ENCODE assay signal across 8 mouse cellular contexts in genomic region chr2:69613237-69613636, GRCm38 (mm10). TPM values are rescaled to one million over a fixed set of nuclear protein-coding genes. Genes with fewer than 3 reads are reported as not detected.
DNase-seq lines count a peak whose midpoint lies in the region; ATAC-seq and TF ChIP-seq lines count a peak whose summit lies in the region.
"Had no signal": no experiment of that assay in that cellular context is flagged by ENCODE, and none has a peak within 500 bp of the region (broad histone marks: within the 10 kb centered on the region; RNA-seq: fewer than 3 reads in every experiment).

No protein-coding gene starts in this region.

- intact Hi-C loops in heart, postnatal 25 days (cut with DNase I): no loop called here

- H3K4me3 ChIP-seq in midbrain, postnatal 0 days (ENCODE audit: low read depth, low read length): no peak overlapping the region
- H3K4me3 ChIP-seq in midbrain, embryonic 11.5 days (ENCODE audit: low read depth, low read length): no peak overlapping the region
- no peak overlapping the region for H3K4me3 ChIP-seq in bone marrow macrophage, adult 2 months (ENCODE audit: insufficient read depth, low read length)
- no peak overlapping the region for H3K4me3 ChIP-seq in kidney, embryonic 15.5 days (replicated peaks)

- no peak overlapping the region for H3K27ac ChIP-seq in midbrain, postnatal 0 days (ENCODE audit: low read depth, low read length)
- no peak overlapping the region for H3K27ac ChIP-seq in midbrain, embryonic 11.5 days (ENCODE audit: low read depth, low read length)
- H3K27ac ChIP-seq in bone marrow macrophage, adult 2 months (ENCODE audit: insufficient read depth, low read depth, low read length): peak overlapping the region; percentile 62
- peak overlapping the region; percentile 54; the same call in 1 of the 2 replicates for H3K27ac ChIP-seq in kidney, embryonic 15.5 days

- no peak for TF ChIP-seq POLR2A in bone marrow macrophage, adult 2 months (IDR thresholded peaks at IDR 0.05; ENCODE audit: borderline replicate concordance, low read depth, low read length)

- 72% methylated on average over 4 of the region's 4 CpGs for WGBS in midbrain, postnatal 0 days
- 85% methylated on average over 4 of the region's 4 CpGs for WGBS in midbrain, embryonic 11.5 days
- WGBS in kidney, embryonic 15.5 days: 67% methylated on average over 4 of the region's 4 CpGs

- H3K9ac ChIP-seq in midbrain, postnatal 0 days (replicated peaks; ENCODE audit: low read length, poor library complexity, severe bottlenecking): no peak overlapping the region
- H3K9ac ChIP-seq in midbrain, embryonic 11.5 days (ENCODE audit: low read length): no peak overlapping the region
- H3K9ac ChIP-seq in kidney, embryonic 15.5 days: no peak overlapping the region

- DNase-seq in midbrain, postnatal 0 days (ENCODE audit: low spot score): peak; percentile 56
- no peak for DNase-seq in midbrain, embryonic 11.5 days (ENCODE audit: low spot score, missing footprints)
- DNase-seq in yolk sac, embryonic 10.5 days (ENCODE audit: low spot score): peak; percentile 57
- no peak for DNase-seq in right cerebral cortex, postnatal 14 days
- no peak for DNase-seq in heart, postnatal 25 days (ENCODE audit: low spot score)
- DNase-seq: cerebellum, adult 8-10 months had no signal

- H3K9me3 ChIP-seq in midbrain, postnatal 0 days (ENCODE audit: low read length): no peaks in the 10 kb centered on the region
- H3K9me3 ChIP-seq in midbrain, embryonic 11.5 days (ENCODE audit: control insufficient read depth, low read length): no peaks in the 10 kb centered on the region
- H3K9me3 ChIP-seq in kidney, embryonic 15.5 days (replicated peaks): no peaks in the 10 kb centered on the region

- H3K27me3 ChIP-seq in midbrain, postnatal 0 days (ENCODE audit: insufficient read depth, low read length): no peaks in the 10 kb centered on the region
- no peaks in the 10 kb centered on the region for H3K27me3 ChIP-seq in midbrain, embryonic 11.5 days (ENCODE audit: control insufficient read depth, insufficient read depth, low read length)
- H3K27me3 ChIP-seq in kidney, embryonic 15.5 days: no peaks in the 10 kb centered on the region

- no peak overlapping the region for H3K4me2 ChIP-seq in midbrain, postnatal 0 days (ENCODE audit: low read depth, low read length, poor library complexity, severe bottlenecking)
- H3K4me2 ChIP-seq in midbrain, embryonic 11.5 days: no peak overlapping the region
- no peak overlapping the region for H3K4me2 ChIP-seq in kidney, embryonic 15.5 days

- TF ChIP-seq CTCF in midbrain, postnatal 0 days (IDR thresholded peaks at IDR 0.05): no peak
- TF ChIP-seq CTCF in bone marrow macrophage, adult 2 months (IDR thresholded peaks at IDR 0.05; ENCODE audit: low read depth, low read length): no peak

- 0 out of 2 replicates have a peak, but pooled peaks cover 2% of the 10 kb centered on the region for H3K4me1 ChIP-seq in midbrain, postnatal 0 days (ENCODE audit: insufficient read depth, low read length)
- H3K4me1 ChIP-seq in midbrain, embryonic 11.5 days (ENCODE audit: control insufficient read depth, insufficient read depth, low read length): peaks cover 4% of the 10 kb centered on the region; the same call in 1 of the 2 replicates
- peaks cover 12% of the 10 kb centered on the region for H3K4me1 ChIP-seq in bone marrow macrophage, adult 2 months (ENCODE audit: control insufficient read depth, insufficient read depth, low read length)
- peaks cover 12% of the 10 kb centered on the region for H3K4me1 ChIP-seq in kidney, embryonic 15.5 days

- ATAC-seq in midbrain, postnatal 0 days (ENCODE audit: low FRiP score): no peak
- ATAC-seq in midbrain, embryonic 11.5 days (ENCODE audit: low FRiP score): no peak
- no peak for ATAC-seq in kidney, embryonic 15.5 days (replicated peaks; ENCODE audit: low FRiP score)

- no peaks in the 10 kb centered on the region for H3K36me3 ChIP-seq in midbrain, postnatal 0 days (ENCODE audit: insufficient read depth, low read length)
- no peaks in the 10 kb centered on the region for H3K36me3 ChIP-seq in midbrain, embryonic 11.5 days (ENCODE audit: control insufficient read depth, insufficient read depth, low read length)
- H3K36me3 ChIP-seq in kidney, embryonic 15.5 days: no peaks in the 10 kb centered on the region

RNA-seq across cellular contexts. Expression of gene Lrp2, which starts 27.4 kb away (rescaled TPM):
- 2.3 and 2.9 TPM in 2 replicates for total RNA-seq in midbrain, postnatal 0 days (2014; rRNA removed)
- polyA plus RNA-seq in midbrain, postnatal 0 days (2015; fragmentation: Nextera tagmentation; extraction: Ambion mirVana): 0.22 and 0.31 TPM in 2 replicates
- polyA plus RNA-seq in midbrain, embryonic 11.5 days (2014; fragmentation: Nextera tagmentation; extraction: Ambion mirVana): 5.0 and 5.6 TPM in 2 replicates
- polyA plus RNA-seq in bone marrow macrophage, adult 2 months (2012; ENCODE audit: insufficient read depth, insufficient read length, missing spikeins): not detected in 2 replicates
- 14.6 and 15.0 TPM in 2 replicates for polyA plus RNA-seq in kidney, embryonic 15.5 days (2015; fragmentation: Nextera tagmentation; extraction: Ambion mirVana)
- 1 to 10 TPM; 1.1 to 1.4 TPM for total RNA-seq in heart, postnatal 25 days (2021)

RNA-seq across cellular contexts. Expression of gene Bbs5, which starts 33.7 kb away (rescaled TPM):
- 17.2 and 25.3 TPM in 2 replicates for total RNA-seq in midbrain, postnatal 0 days (2014; rRNA removed)
- polyA plus RNA-seq in midbrain, postnatal 0 days (2015; fragmentation: Nextera tagmentation; extraction: Ambion mirVana): 27.3 and 28.4 TPM in 2 replicates
- polyA plus RNA-seq in midbrain, embryonic 11.5 days (2014; fragmentation: Nextera tagmentation; extraction: Ambion mirVana): 12.4 and 19.5 TPM in 2 replicates
- 5.7 and 6.5 TPM in 2 replicates for polyA plus RNA-seq in bone marrow macrophage, adult 2 months (2012; ENCODE audit: insufficient read depth, insufficient read length, missing spikeins)
- 17.6 and 22.8 TPM in 2 replicates for polyA plus RNA-seq in kidney, embryonic 15.5 days (2015; fragmentation: Nextera tagmentation; extraction: Ambion mirVana)
- 1 to 10 TPM; 4.2 to 5.1 TPM for total RNA-seq in heart, postnatal 25 days (2021)

RNA-seq across cellular contexts. Expression of gene Klhl41, which starts 56.7 kb away (rescaled TPM):
- not detected in 2 replicates for total RNA-seq in midbrain, postnatal 0 days (2014; rRNA removed)
- polyA plus RNA-seq in midbrain, postnatal 0 days (2015; fragmentation: Nextera tagmentation; extraction: Ambion mirVana): 0.11 TPM in 1 of 2 replicates, not detected in the other
- polyA plus RNA-seq in midbrain, embryonic 11.5 days (2014; fragmentation: Nextera tagmentation; extraction: Ambion mirVana): 0.12 and 0.40 TPM in 2 replicates
- not detected in 2 replicates for polyA plus RNA-seq in bone marrow macrophage, adult 2 months (2012; ENCODE audit: insufficient read depth, insufficient read length, missing spikeins)
- 2.5 and 3.7 TPM in 2 replicates for polyA plus RNA-seq in kidney, embryonic 15.5 days (2015; fragmentation: Nextera tagmentation; extraction: Ambion mirVana)
- total RNA-seq in heart, postnatal 25 days (2021): 10 to 100 TPM; 69.8 to 78.5 TPM

Comparison
In these comparisons a context has a peak if more than half of its experiments do, and no peak if none do; other contexts are left out.
1. DNase-seq: peak in midbrain, postnatal 0 days (single experiment) and yolk sac, embryonic 10.5 days (single experiment); none in midbrain, embryonic 11.5 days (single experiment), right cerebral cortex, postnatal 14 days (single experiment) and heart, postnatal 25 days (single experiment).
2. H3K27ac ChIP-seq: peak in bone marrow macrophage, adult 2 months (single experiment) and kidney, embryonic 15.5 days (single experiment); none in midbrain, postnatal 0 days (single experiment) and midbrain, embryonic 11.5 days (single experiment).